Mouse (Mus musculus): ENCODE results near the gene Smarca1. TPM values are rescaled to one million over a fixed set of nuclear protein-coding genes. Genes with fewer than 3 reads are reported as not detected.

Smarca1 gene
- polyA plus RNA-seq, 1 experiment from 2014 or later, result 38.5 TPM

DNA sequence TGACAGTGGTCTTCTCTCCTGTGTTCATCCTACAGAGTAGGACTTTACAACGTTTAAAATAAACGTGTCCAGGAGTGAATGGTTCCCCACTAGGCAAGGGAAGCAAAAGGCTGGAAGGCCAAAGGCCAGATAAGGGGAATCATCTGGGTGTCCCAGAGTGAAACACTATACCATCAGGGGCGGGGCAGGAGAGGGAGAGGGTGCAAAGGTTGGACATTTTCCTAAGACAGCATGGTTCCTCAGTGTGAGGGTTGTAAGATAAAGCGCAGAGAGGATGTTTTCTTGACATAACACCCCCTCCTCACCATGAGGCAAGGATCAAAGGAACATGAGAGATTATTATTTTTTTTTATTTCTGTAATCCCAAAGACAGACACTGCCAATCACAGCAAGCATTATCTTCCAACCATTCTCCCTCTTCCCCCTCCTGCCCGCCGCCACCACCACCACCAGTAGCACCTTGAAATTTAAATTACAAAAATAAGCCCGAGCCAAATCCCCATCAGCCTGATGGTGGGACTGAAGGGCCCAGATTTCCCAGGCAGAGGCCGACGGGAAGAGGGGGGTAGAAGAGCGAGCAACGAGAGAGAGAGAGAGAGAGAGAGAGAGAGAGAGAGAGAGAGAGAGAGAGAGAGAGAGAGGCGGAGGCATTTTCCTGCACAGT lies 1.4 kb downstream of the Smarca1 start:
- peak overlapping the region; percentile 59 for H3K4me3 ChIP-seq (replicated peaks)
- 15% methylated on average over 12 of the region's 12 CpGs for WGBS
- peak overlapping the region; percentile 86 for H3K27ac ChIP-seq
- H3K36me3 ChIP-seq, result no peaks in the 10 kb centered on the region
- H3K27me3 ChIP-seq, result no peaks in the 10 kb centered on the region
- peak overlapping the region; percentile 79 for H3K9ac ChIP-seq (replicated peaks)
- H3K4me2 ChIP-seq (replicated peaks), result peak overlapping the region; percentile 55
- ATAC-seq, result peak; percentile 58
- H3K4me1 ChIP-seq (replicated peaks), result no peaks in the 10 kb centered on the region
- H3K9me3 ChIP-seq, result no peaks in the 10 kb centered on the region

DNA sequence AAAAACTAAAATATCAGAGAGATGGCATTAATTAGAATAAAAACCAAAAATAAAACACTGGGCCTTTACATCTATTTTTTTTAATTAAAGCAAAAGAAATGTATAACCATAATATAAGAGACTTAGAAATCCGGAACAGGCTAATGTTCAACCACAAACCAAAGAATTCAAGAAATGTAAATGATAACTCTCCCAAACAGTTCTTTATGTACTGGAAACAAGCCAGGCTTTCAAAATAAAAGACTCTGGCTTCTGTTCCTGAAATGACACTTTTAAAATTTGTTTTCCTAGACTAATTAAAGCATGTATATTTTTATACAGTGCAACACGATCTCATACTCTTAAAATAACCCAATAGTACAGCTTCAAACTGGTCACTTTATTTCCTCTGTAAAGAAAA lies 5.4 kb downstream of the Smarca1 start:
- peaks cover 3% of the 10 kb centered on the region; the same call in 1 of the 2 replicates for H3K36me3 ChIP-seq
- H3K27me3 ChIP-seq, result no peaks in the 10 kb centered on the region
- H3K4me1 ChIP-seq (replicated peaks), result no peaks in the 10 kb centered on the region
- no peak for ATAC-seq
- H3K4me3 ChIP-seq (replicated peaks), result no peak overlapping the region
- H3K9ac ChIP-seq (replicated peaks), result no peak overlapping the region
- WGBS, result 81% methylated on average over 2 of the region's 2 CpGs
- H3K27ac ChIP-seq, result no peak overlapping the region
- no peaks in the 10 kb centered on the region for H3K9me3 ChIP-seq
- H3K4me2 ChIP-seq (replicated peaks), result no peak overlapping the region

DNA sequence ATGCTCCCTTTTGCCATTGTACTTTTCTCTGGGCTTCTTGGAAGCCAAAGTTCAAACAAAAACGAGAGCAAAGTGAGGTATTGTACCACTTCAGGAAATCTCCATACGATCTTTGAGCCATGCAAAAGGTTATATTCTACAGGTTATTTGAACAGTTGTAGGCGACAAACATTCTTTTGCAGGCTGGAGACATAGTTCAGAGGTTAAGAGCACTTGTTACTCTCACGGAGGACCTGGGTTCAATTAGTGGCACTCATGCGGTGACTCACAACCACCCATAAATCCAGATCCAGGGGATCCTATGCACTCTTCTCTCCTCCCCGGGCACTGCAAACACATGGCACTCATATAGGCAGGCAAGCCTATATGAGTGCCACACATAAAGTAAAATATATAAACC lies 10.0 kb downstream of the Smarca1 start:
- no peaks in the 10 kb centered on the region for H3K9me3 ChIP-seq

DNA sequence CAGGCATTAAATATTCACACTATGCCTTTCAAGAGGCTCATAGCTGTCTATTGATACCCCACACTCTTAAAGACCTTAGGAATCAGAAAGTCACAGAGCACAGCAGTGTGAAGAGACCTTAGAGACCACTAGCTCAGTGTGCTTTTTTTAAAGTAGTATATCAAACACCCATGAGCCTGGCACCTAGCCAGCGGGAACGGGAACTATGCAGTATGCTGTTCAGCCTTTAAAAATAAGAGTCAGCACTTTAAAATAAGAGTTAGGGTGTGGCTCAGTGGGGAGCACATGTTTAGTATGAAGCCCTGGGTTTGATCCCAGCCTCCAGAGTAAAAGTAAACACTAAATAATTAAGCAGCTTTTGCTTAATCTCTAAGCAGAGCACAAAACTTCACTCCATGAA lies 12.7 kb downstream of the Smarca1 start:
- no peak overlapping the region for H3K4me3 ChIP-seq (replicated peaks)
- H3K27me3 ChIP-seq, result no peaks in the 10 kb centered on the region
- H3K4me1 ChIP-seq (replicated peaks), result no peaks in the 10 kb centered on the region
- no peak overlapping the region for H3K4me2 ChIP-seq (replicated peaks)
- no peak for ATAC-seq
- H3K9me3 ChIP-seq, result no peaks in the 10 kb centered on the region
- no peak overlapping the region for H3K9ac ChIP-seq (replicated peaks)
- peaks cover 3% of the 10 kb centered on the region; the same call in 1 of the 2 replicates for H3K36me3 ChIP-seq
- no peak overlapping the region for H3K27ac ChIP-seq
- WGBS, result 60% methylated on average over 2 of the region's 2 CpGs

More for the DNA sequence above, 10.0 kb downstream of the Smarca1 start:
- 83% methylated on average over 6 of the region's 6 CpGs for WGBS
- Histone ChIP-seq H3K27ac (no peak overlapping the region), H3K4me1 (replicated peaks) (no peaks in the 10 kb centered on the region), H3K9ac (replicated peaks) (no peak overlapping the region), H3K36me3 (peaks cover 3% of the 10 kb centered on the region; the same call in 1 of the 2 replicates), H3K27me3 (no peaks in the 10 kb centered on the region), H3K4me2 (replicated peaks) (no peak overlapping the region), H3K4me3 (replicated peaks) (no peak overlapping the region)
- no peak for ATAC-seq

DNA sequence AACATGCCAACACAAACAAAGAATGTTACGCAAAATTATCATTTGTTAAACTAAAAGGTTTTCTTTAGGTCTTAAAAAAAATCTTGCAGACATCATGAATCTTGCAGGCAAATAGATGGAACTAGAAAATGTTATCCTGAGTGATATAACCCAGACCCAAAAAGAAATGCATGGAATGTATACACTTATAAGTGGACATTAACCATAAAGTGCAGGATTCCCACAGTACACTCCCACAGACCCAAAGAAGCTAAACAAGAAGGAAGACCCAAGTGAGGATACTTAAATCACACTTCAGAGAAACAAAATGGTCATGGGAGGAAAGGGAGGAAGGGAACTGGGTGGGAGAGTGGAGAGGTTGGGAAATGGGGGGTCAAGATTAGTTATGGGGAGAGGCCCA lies 34.2 kb downstream of the Smarca1 start:
- ATAC-seq, result no peak
- H3K9me3 ChIP-seq, result no peaks in the 10 kb centered on the region
- H3K27ac ChIP-seq, result no peak overlapping the region
- no peaks in the 10 kb centered on the region for H3K27me3 ChIP-seq
- no peak overlapping the region for H3K4me3 ChIP-seq (replicated peaks)
- H3K9ac ChIP-seq (replicated peaks), result no peak overlapping the region
- 97% methylated on average over 1 of the region's 1 CpGs for WGBS
- peaks cover 11% of the 10 kb centered on the region; the same call in 1 of the 2 replicates for H3K36me3 ChIP-seq
- no peaks in the 10 kb centered on the region for H3K4me1 ChIP-seq (replicated peaks)
- H3K4me2 ChIP-seq (replicated peaks), result no peak overlapping the region

DNA sequence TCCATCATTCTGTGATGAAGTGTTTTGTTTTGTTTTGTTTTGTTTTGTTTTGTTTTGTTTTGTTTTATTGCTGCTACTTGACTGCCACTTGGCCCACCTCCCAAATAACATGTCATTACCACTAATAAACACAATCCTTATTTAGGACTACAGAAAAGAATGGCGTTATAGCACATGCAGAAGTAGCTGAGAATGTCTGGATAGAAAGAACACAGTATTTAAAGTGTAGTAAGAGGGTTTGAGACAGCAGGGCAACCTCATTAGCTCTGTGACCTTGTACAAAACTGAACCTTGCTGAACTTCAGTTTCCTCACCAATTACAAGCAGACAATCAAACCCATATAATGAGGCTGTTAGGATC lies 57.0 kb downstream of the Smarca1 start:
- Histone ChIP-seq H3K4me3 (replicated peaks) (no peak overlapping the region), H3K27ac (no peak overlapping the region), H3K36me3 (no peaks in the 10 kb centered on the region), H3K27me3 (no peaks in the 10 kb centered on the region), H3K4me2 (replicated peaks) (no peak overlapping the region), H3K9me3 (no peaks in the 10 kb centered on the region), H3K9ac (replicated peaks) (no peak overlapping the region), H3K4me1 (replicated peaks) (no peaks in the 10 kb centered on the region)
- ATAC-seq, result no peak
- 62% methylated on average over 1 of the region's 1 CpGs for WGBS

DNA sequence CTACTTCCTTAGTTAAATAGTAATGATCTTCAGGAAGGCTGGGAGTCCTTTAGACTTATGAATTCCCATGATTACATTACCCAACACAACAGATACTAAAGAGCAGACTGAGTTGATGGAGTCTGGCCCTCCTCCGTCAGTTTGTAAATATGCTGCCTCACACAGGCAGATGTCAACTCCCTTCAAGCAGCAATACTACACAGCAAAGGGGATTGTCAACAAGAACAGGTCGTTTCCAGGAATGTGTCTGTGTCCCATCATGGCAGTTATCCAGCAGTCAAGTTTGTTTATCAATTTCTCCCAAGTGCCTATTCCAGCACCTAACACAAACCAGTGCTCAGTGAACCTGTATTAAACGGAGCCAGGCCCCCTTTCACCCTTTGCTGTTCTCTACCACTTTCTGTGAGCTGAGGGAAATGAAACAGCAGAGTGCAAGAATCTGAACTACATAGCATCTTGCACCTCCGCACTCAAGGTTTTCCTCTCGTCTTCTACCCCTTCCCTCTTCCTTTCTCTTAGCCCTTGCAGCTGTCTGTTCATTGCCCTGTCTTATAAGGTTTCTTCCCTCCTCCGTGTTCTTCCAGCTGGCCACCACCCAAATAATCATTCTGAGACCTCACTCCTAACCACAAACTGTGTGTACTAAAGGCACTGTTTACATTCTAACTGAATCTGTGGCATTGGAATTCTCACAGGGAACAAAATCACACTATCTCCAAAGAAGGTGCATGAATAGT lies 57.5 kb downstream of the Smarca1 start:
- Histone ChIP-seq H3K9ac (replicated peaks) (no peak overlapping the region), H3K36me3 (no peaks in the 10 kb centered on the region), H3K4me2 (replicated peaks) (no peak overlapping the region), H3K4me1 (replicated peaks) (no peaks in the 10 kb centered on the region), H3K27me3 (no peaks in the 10 kb centered on the region), H3K9me3 (no peaks in the 10 kb centered on the region), H3K27ac (no peak overlapping the region), H3K4me3 (replicated peaks) (no peak overlapping the region)
- ATAC-seq, result no peak
- 70% methylated on average over 6 of the region's 6 CpGs for WGBS

DNA sequence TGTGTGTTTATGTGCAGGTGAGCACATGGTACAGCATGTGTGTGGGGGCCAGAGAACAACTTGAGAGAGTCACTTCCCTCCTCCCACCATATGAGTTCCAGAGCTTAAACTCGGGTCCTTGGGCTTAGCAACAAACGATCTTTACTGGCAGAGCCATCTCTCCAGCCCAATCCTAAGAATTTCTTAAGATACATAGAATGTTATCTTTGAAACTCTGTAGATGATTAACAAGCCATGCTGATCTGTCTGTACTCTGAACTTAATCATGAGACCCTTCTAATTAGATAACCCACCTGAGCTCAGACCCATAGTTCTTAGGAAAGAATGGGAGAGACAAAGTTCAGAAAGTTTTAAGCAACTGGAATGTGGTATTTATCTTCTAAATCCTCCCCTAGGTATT lies 59.3 kb downstream of the Smarca1 start:
- Histone ChIP-seq H3K27me3 (no peaks in the 10 kb centered on the region), H3K4me1 (replicated peaks) (no peaks in the 10 kb centered on the region), H3K4me2 (replicated peaks) (no peak overlapping the region), H3K36me3 (no peaks in the 10 kb centered on the region), H3K4me3 (replicated peaks) (no peak overlapping the region), H3K9me3 (no peaks in the 10 kb centered on the region), H3K27ac (no peak overlapping the region), H3K9ac (replicated peaks) (no peak overlapping the region)
- no peak for ATAC-seq
- 84% methylated on average over 2 of the region's 2 CpGs for WGBS

DNA sequence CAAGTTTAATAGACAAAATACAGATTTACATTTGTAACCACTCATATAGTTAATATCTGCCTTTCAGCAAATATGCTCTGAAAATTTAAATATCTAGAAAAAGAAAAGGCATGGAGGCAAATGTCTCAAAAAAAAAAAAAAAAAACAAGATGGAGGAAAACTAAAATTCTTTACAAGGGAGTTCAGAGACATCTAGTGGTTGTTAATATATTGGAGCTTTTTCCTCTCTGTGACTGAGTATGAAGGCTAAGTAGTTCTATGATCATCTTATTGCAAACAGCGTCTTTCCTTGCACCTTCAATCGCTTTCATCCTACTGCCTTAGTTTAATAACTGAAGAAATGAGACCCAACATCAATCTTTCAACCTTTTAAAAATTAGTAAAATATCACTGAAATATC lies 72.2 kb downstream of the Smarca1 start:
- Histone ChIP-seq H3K4me1 (replicated peaks) (no peaks in the 10 kb centered on the region), H3K27me3 (no peaks in the 10 kb centered on the region), H3K36me3 (no peaks in the 10 kb centered on the region), H3K9me3 (no peaks in the 10 kb centered on the region), H3K4me2 (replicated peaks) (no peak overlapping the region), H3K27ac (no peak overlapping the region), H3K9ac (replicated peaks) (no peak overlapping the region), H3K4me3 (replicated peaks) (no peak overlapping the region)
- whole genome bisulfite sequencing, result 62% methylated on average over 2 of the region's 2 CpGs
- no peak for ATAC-seq

DNA sequence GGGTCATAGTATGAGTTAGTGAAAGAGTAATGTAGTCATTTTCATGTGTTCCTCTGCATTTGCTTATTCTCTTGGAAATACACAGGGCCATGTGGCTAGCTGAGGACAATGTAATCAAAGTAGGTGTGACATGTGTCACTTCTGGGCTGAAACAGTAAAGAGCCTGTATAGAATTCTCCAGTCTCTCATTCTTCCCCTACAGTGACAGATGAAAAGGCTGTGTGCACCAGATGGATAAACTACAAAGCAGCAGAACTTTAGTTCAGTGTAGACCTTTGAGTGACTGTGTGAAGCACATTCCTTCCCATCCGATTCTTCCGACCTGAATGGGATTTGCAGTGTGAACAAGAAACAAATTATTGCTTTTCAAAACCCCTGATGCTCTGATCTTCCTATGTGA lies 84.1 kb downstream of the Smarca1 start:
- Histone ChIP-seq H3K9ac (replicated peaks) (no peak overlapping the region), H3K27me3 (no peaks in the 10 kb centered on the region), H3K4me2 (replicated peaks) (no peak overlapping the region), H3K27ac (no peak overlapping the region), H3K4me1 (replicated peaks) (no peaks in the 10 kb centered on the region), H3K9me3 (no peaks in the 10 kb centered on the region), H3K36me3 (no peaks in the 10 kb centered on the region), H3K4me3 (replicated peaks) (no peak overlapping the region)
- WGBS, result 59% methylated on average over 2 of the region's 2 CpGs
- no peak for ATAC-seq

DNA sequence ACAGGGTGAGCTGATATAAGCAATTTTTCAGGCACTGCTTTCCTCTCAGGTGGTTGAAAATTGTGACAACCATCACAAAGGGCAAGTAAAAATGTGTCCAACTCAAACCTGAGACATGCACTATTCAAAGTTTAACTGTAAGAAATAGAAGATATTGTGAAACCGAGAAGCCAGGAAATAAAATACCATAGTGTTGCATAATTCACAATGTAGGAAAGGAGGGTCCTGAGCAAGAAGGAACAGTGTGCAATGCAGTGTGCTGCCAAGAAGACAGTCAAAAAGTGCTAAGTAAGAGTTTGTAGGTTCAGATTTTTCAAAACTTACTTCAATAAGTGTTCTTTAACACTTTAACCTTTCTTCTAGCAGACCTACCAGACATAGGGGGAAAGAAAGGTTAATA lies 128.3 kb downstream of the Smarca1 start:
- Histone ChIP-seq H3K9me3 (no peaks in the 10 kb centered on the region), H3K4me2 (replicated peaks) (no peak overlapping the region), H3K27me3 (no peaks in the 10 kb centered on the region), H3K4me3 (replicated peaks) (no peak overlapping the region), H3K36me3 (no peaks in the 10 kb centered on the region), H3K9ac (replicated peaks) (no peak overlapping the region), H3K27ac (no peak overlapping the region), H3K4me1 (replicated peaks) (no peaks in the 10 kb centered on the region)
- 83% methylated on average over 1 of the region's 1 CpGs for WGBS
- no peak for ATAC-seq

DNA sequence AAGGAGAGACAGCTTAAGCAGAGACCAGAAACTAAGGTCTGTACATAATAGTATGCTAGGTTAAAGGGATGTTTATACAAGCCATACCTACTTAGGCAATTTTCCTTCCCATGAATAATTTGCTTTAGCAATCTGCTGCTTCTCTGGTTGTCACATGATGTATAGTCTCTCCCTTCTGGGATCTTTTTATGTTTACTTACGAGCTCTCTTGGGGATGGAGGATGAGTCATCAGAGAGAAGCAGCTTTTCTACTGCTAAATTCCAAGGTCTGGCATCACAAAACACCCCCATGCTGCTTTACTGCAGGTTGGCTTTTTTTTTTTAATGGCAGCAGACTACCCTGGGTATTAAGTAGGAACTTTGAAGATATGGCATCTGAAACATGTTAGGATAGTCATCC lies 132.6 kb downstream of the Smarca1 start:
- 72% methylated on average over 1 of the region's 1 CpGs for WGBS
- no peaks in the 10 kb centered on the region for H3K27me3 ChIP-seq
- ATAC-seq, result no peak

More for the DNA sequence above, 132.6 kb downstream of the Smarca1 start:
- Histone ChIP-seq H3K9ac (replicated peaks) (no peak overlapping the region), H3K27ac (no peak overlapping the region), H3K36me3 (no peaks in the 10 kb centered on the region), H3K9me3 (no peaks in the 10 kb centered on the region), H3K4me1 (replicated peaks) (no peaks in the 10 kb centered on the region), H3K4me3 (replicated peaks) (no peak overlapping the region), H3K4me2 (replicated peaks) (no peak overlapping the region)
